Mouse (Mus musculus) heart, embryonic 10.5 days (tissue): ENCODE data around the gene Pde4d. TPM values are rescaled to one million over a fixed set of nuclear protein-coding genes. Genes with fewer than 3 reads are reported as not detected.

Experiments used
- DNase-seq: peaks from one replicate; pipeline ENCODE4 v3.0.0-alpha.2; 2017; ENCODE audit warnings: low spot score
- H3K27ac ChIP-seq: fragments of 300-500 bp; sonication (generic); 2 replicates; pipeline ENCODE4 v1.5.1; 2016; ENCODE audit warnings: mild to moderate bottlenecking
- H3K27me3 ChIP-seq: fragments of 300-500 bp; sonication (generic); 2 replicates; pipeline ENCODE4 v1.6.1; 2016; ENCODE audit warnings: mild to moderate bottlenecking; ENCODE audit not compliant: poor library complexity, insufficient read depth, severe bottlenecking
- H3K36me3 ChIP-seq: fragments of 300-500 bp; sonication (generic); 2 replicates; pipeline ENCODE4 v1.6.1; 2016; ENCODE audit warnings: mild to moderate bottlenecking, moderate library complexity
- H3K4me1 ChIP-seq: fragments of 300-500 bp; sonication (generic); 2 replicates; pipeline ENCODE4 v1.6.1; 2016; ENCODE audit warnings: mild to moderate bottlenecking
- H3K4me3 ChIP-seq: fragments of 300-500 bp; sonication (generic); 2 replicates; pipeline ENCODE4 v1.5.1; 2016; ENCODE audit warnings: mild to moderate bottlenecking, moderate library complexity
- H3K9me3 ChIP-seq: fragments of 300-500 bp; sonication (generic); 2 replicates; pipeline ENCODE4 v1.6.1; 2016; ENCODE audit warnings: mild to moderate bottlenecking, moderate library complexity
- WGBS: fragments of 180-500 bp; shearing (Covaris S2); methylation state at CpG from one replicate; pipeline ENCODE4 v1.1.7; 2016; 5-methylcytosine and 5-hydroxymethylcytosine counted together
- polyA plus RNA-seq: library from polyadenylated mRNA; unstranded; fragments of >200 nt; fragmentation: Nextera tagmentation; extraction: Ambion mirVana; gene quantifications from 2 replicates; pipeline ENCODE4 v1.2.1, GENCODE M21; 2016

Pde4d gene
- polyA plus RNA-seq, 1 experiment from 2014 or later = 24.9 TPM

DNA sequence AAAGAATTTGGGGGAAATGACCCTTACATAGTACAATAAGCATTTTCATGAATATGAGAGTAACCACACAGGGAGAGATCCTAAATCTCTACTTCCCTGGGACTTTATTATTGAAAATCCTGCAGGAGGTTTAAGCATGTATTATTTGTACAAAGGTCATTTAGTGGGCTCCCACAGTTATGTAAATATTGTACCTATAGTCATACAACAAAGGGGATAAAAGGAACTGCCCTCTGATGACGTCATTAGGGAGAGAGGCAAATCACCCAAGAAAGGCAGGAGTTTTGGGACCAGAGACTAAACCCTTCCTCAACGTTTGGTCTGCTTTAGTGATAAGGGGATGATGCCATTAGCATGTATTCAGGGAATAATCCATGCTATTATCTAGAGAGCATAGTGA lies 1390.5 kb downstream of the Pde4d start:
- H3K36me3 ChIP-seq = 0 out of 2 replicates have a peak, but pooled peaks cover 2% of the 10 kb centered on the region
- H3K27ac ChIP-seq = no peak overlapping the region
- WGBS = 31% methylated on average over 2 of the region's 2 CpGs
- no peaks in the 10 kb centered on the region for H3K9me3 ChIP-seq
- no peaks in the 10 kb centered on the region for H3K4me1 ChIP-seq
- H3K27me3 ChIP-seq = no peaks in the 10 kb centered on the region
- H3K4me3 ChIP-seq = no peak overlapping the region
- DNase-seq = no peak

DNA sequence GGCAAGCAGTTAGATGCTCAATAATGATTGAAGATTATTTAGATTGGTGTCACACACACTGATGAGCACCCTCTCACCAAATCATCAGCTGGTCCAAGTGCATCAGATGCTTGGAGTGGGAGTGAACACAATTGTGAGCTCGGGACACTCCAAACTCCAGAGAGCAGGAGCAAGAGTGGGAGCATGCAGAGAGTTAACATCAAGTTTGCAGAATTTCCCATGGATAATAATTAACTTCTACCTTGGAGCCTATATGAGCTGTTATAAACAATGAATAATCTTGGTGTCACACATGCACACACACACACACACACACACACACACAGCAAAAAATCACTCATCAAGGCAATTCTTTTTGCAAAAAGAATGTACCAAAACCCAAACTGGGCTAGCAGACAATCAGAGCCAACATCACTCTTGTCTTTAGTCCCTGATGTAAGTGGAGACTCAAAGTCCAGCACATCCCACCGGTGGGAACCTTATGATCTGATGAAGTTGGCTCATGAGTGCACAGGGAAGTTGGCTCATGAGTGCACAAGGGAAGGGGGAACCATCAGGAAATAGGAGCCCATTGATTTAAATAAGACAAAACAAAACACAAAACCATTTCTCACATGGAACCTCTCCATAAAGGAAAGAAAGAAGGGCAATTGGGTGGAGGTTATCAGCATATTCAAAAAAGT lies 1391.5 kb downstream of the Pde4d start:
- no peak for DNase-seq
- Histone ChIP-seq H3K4me1 (no peaks in the 10 kb centered on the region), H3K9me3 (no peaks in the 10 kb centered on the region), H3K4me3 (no peak overlapping the region), H3K27ac (no peak overlapping the region), H3K27me3 (no peaks in the 10 kb centered on the region), H3K36me3 (0 out of 2 replicates have a peak, but pooled peaks cover 2% of the 10 kb centered on the region)
- 83% methylated on average over 2 of the region's 2 CpGs for WGBS

DNA sequence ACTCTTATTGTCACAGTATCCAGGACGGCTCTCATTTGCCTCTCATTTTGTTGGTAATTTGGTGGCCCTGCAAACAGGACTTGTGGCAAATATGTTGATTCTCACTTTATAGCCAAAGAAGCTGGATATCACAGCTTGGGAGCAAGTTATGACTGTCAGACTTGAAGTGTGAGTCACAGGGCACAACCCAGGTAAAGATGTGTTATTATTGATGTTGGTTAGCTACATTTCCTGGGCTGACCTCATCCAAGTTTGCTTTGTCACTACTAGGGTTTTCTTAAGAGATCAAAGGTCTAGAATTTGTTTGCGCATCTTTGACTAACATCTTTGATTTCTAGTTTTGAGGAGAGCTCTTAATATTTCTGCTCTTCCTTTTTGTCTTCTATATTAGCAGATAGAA lies 1393.2 kb downstream of the Pde4d start:
- 97% methylated on average over 2 of the region's 2 CpGs for WGBS
- H3K4me1 ChIP-seq = no peaks in the 10 kb centered on the region
- DNase-seq = no peak
- H3K9me3 ChIP-seq = no peaks in the 10 kb centered on the region
- H3K27ac ChIP-seq = no peak overlapping the region
- 0 out of 2 replicates have a peak, but pooled peaks cover 2% of the 10 kb centered on the region for H3K36me3 ChIP-seq
- no peak overlapping the region for H3K4me3 ChIP-seq
- no peaks in the 10 kb centered on the region for H3K27me3 ChIP-seq

DNA sequence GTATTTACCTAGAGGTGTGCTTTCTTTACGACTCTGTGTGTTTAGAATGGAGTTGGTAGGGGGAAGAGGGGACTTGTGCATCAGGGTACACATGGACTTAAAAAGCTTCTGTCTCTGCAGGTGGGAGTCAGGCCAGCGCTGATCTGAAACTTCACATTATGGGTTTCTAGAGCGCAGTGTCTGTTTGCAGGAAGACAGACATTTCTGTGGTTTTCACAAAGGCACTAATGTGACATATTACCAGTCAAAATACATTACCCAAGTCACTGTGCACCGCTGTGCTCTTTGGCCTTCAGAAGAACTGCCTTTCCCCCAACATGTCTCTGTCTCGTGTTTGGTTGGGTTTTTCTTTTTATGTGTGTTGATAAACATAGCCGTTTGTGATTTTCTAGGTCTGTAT lies 1395.1 kb downstream of the Pde4d start:
- DNase-seq = no peak
- Histone ChIP-seq H3K4me1 (no peaks in the 10 kb centered on the region), H3K36me3 (0 out of 2 replicates have a peak, but pooled peaks cover 2% of the 10 kb centered on the region), H3K9me3 (no peaks in the 10 kb centered on the region), H3K27me3 (no peaks in the 10 kb centered on the region), H3K4me3 (no peak overlapping the region), H3K27ac (no peak overlapping the region)
- 85% methylated on average over 6 of the region's 6 CpGs for WGBS

DNA sequence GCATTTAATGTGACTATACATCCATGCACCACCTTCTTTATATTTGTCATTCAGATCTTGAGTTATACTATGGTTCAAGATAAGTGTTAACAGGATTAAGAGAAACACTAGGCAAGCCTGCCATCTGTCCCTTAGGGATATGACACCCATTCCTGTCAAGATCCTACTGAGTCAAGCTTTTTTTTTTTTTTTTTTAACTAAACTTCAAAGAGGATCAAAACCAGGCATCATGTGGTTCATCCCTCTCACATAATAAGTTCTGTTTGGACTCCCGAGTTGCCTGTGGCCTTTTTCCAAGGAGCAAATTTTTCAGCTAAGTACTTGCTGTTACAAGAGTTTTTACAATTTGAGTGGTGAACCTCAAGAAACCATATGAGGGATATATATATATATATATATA lies 1414.1 kb downstream of the Pde4d start:
- Histone ChIP-seq H3K27me3 (no peaks in the 10 kb centered on the region), H3K4me3 (no peak overlapping the region), H3K27ac (no peak overlapping the region), H3K9me3 (no peaks in the 10 kb centered on the region), H3K36me3 (peaks cover 9% of the 10 kb centered on the region; the same call in 1 of the 2 replicates), H3K4me1 (no peaks in the 10 kb centered on the region)
- no peak for DNase-seq
- 59% methylated on average over 1 of the region's 1 CpGs for WGBS

DNA sequence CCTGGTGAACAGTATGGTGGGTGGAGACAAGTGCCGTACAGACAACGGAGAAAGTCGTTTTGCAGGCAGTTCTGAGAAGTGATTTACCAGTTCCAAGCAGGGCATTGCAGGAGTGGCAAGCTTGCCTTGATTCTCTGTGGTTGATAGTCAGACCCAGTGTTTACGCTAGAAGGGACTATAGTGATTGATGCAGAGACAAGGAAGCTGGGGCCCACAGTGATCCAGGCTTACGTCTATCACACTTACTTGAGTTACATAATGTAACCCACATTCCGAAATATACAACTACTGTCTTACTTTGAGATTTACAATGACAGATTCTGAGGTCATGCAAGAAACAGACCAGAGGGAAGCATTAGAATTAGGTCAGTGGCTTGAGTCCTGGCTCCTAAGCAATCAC lies 1414.6 kb downstream of the Pde4d start:
- Histone ChIP-seq H3K27ac (no peak overlapping the region), H3K27me3 (no peaks in the 10 kb centered on the region), H3K9me3 (no peaks in the 10 kb centered on the region), H3K4me1 (no peaks in the 10 kb centered on the region), H3K36me3 (peaks cover 4% of the 10 kb centered on the region; the same call in 1 of the 2 replicates), H3K4me3 (no peak overlapping the region)
- WGBS = 84% methylated on average over 6 of the region's 6 CpGs
- no peak for DNase-seq

DNA sequence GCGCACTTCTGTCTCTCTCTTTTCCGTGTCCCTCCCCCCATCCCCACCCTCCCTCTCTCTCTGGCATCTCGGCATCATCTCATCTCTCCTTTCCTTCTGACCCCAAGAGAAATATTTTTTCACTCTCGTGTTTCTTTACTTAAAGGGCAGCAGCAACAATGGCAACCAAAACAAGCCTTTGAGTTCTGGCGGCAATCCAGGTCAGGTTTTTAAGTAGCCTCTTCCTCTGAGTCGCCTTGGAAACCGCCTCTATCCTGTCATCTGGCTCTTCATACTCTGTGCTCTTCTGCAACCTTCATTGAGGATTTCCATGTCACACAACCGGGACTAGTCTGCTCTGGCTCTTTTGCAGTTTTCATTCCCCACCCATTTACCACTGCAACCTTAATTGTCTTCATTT lies 1430.6 kb downstream of the Pde4d start:
- Histone ChIP-seq H3K36me3 (no peaks in the 10 kb centered on the region), H3K27me3 (no peaks in the 10 kb centered on the region), H3K4me1 (no peaks in the 10 kb centered on the region), H3K9me3 (no peaks in the 10 kb centered on the region), H3K4me3 (no peak overlapping the region), H3K27ac (no peak overlapping the region)
- 69% methylated on average over 8 of the region's 8 CpGs for WGBS
- DNase-seq = no peak

DNA sequence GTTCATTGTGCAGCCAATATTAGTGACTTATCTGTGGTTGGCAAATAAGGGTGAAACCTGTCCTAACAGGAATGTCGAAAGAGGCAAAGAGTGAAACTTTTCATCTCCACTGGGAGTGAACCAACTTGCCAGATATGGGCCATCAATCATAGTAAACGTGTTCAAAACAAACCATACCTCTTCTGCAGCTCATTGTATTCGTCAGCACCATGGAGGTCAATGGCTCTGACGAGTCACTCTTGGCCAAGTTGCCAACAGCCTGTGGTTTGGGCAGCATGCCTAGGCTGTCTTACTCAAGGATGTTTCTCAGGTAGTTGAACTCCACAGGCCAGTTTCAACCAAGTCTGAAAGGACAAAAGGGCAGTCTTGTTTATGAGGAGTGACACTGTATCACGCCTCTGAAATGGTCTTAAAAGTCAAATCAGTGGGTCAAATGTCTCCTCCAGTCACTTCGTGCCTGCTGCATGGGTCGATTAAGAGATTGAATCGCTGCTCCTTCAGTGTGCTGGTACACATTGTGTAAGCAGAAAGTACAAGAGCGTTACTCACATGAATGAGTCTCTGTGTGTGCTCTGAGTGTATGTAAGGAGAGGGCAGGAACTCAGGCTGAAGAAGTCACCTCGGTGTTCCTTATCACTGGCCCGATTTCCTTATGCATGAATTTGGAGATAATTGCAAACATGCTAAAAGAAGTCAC lies 1431.6 kb downstream of the Pde4d start:
- WGBS = 87% methylated on average over 11 of the region's 11 CpGs
- Histone ChIP-seq H3K4me3 (no peak overlapping the region), H3K9me3 (no peaks in the 10 kb centered on the region), H3K27ac (no peak overlapping the region), H3K4me1 (no peaks in the 10 kb centered on the region), H3K36me3 (no peaks in the 10 kb centered on the region), H3K27me3 (no peaks in the 10 kb centered on the region)
- no peak for DNase-seq

DNA sequence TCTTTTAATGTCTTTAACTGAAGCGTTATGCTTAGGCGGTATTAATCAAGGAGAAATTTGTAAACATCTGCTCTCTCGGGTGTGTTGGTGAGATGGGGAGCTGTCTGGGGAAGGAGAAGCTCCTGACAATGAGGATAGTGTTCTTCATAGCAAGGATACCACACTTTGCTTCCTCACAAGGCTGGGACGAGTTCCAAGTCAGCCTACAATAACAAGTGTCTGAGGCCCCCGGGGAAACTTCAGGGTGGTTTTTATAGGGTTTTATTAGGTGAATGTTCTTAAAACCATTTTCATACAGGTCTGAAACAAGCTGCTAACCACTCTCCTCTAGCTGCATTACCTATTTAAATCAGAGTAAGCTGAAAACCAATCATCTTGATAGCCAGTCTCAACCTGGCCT lies 1433.9 kb downstream of the Pde4d start:
- Histone ChIP-seq H3K27ac (no peak overlapping the region), H3K36me3 (no peaks in the 10 kb centered on the region), H3K27me3 (no peaks in the 10 kb centered on the region), H3K4me1 (peaks cover 3% of the 10 kb centered on the region; the same call in 1 of the 2 replicates), H3K4me3 (no peak overlapping the region), H3K9me3 (no peaks in the 10 kb centered on the region)
- WGBS = 81% methylated on average over 5 of the region's 5 CpGs
- DNase-seq = no peak

DNA sequence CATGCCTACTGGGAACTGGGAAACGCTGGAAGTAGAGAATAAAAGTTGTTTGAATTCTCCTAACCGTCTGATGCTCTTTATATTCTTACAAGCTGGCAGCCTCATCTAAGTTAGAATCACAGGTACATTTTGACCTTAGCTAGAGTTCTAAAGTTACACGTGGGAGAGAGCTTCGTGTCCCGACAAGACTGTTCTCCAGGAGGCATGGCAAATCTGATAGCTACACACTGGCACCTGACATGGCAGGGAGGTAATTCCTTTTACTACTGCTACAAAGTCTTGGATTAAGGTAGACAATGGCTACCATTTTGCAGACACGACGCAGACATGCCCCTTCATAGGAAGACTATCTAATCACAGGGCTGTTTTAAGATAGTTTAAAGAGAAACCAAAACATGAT lies 1435.1 kb downstream of the Pde4d start:
- H3K4me1 ChIP-seq = peaks cover 3% of the 10 kb centered on the region; the same call in 1 of the 2 replicates
- WGBS = 87% methylated on average over 7 of the region's 7 CpGs
- no peak overlapping the region for H3K4me3 ChIP-seq
- H3K9me3 ChIP-seq = no peaks in the 10 kb centered on the region
- H3K36me3 ChIP-seq = no peaks in the 10 kb centered on the region
- H3K27me3 ChIP-seq = no peaks in the 10 kb centered on the region
- H3K27ac ChIP-seq = no peak overlapping the region
- DNase-seq = no peak

DNA sequence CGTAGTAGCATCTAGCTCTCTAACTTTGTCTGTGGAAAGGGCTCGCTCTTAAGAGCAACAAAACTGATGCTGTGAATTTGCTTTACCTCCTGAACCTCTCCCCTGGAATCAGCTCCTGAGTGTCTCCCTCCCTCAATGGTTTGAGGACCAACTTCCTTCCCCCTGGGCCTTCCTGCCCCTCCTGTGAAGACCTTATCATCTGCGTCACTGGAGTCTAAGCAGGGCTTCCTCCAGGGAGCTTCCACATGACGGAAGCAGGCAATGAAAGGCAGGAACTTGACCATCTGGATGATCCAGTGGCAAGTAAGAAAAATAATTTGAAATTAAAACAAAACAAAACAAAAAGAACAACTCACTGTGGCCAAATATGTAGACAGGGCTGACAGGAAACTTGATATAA lies 1438.5 kb downstream of the Pde4d start:
- no peak overlapping the region for H3K27ac ChIP-seq

DNA sequence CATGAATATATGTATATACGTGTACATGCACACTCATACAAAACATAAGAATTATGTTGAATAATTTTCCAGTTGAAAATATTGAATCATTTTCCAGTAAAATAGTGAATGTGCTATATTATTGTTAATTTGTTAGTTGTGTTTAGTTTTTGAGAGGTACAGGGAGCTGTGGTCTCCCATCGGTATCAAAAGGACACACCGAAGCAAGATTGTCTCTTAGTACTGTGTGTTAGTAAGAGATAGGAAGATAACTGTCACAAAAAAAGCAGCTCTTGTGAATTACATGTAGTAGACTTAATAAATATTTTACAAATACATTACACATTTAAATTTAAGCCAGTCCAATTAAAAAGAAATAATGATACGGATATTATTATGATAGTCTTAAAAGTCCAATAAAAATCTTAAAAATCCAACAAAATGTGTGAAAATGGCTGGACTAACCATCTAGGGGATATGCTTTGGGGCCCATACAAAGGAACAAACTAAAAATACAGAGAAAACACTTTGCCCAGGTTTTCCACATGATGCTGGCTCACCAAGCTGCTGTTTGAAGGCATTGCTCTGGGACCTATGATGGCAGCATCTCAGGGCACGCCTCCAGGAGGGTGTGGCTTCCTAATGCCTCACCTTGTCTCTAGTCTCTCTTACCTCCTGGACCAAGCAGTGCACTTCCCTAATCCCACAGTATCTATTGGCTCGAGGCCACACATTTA lies 1441.6 kb downstream of the Pde4d start:
- Histone ChIP-seq H3K4me1 (peaks cover 3% of the 10 kb centered on the region; the same call in 1 of the 2 replicates), H3K4me3 (no peak overlapping the region), H3K27ac (no peak overlapping the region), H3K36me3 (no peaks in the 10 kb centered on the region), H3K27me3 (no peaks in the 10 kb centered on the region), H3K9me3 (no peaks in the 10 kb centered on the region)
- no peak for DNase-seq
- WGBS = 75% methylated on average over 6 of the region's 6 CpGs

More for the DNA sequence above, 1438.5 kb downstream of the Pde4d start:
- Histone ChIP-seq H3K36me3 (no peaks in the 10 kb centered on the region), H3K9me3 (no peaks in the 10 kb centered on the region), H3K4me3 (no peak overlapping the region), H3K27me3 (no peaks in the 10 kb centered on the region), H3K4me1 (peaks cover 3% of the 10 kb centered on the region; the same call in 1 of the 2 replicates)
- DNase-seq = no peak
- WGBS = 68% methylated on average over 4 of the region's 4 CpGs

DNA sequence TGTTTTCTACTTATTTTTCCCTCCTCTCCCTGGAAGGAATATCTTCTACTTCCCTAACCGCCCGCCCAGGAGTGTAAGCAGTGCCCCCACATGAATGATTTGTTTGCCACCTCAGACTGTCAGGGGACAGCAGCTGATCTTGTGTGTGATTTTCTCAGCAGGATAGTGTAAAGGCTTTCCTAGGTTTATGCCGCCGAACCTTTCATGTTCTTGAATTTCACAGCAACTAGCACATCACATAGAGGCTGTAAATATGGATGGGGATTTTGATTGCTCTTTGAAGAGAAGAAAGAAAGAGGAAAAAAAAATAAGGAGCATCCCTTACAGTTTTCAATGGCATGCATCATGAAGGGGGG lies 1442.1 kb downstream of the Pde4d start:
- Histone ChIP-seq H3K9me3 (no peaks in the 10 kb centered on the region), H3K36me3 (no peaks in the 10 kb centered on the region), H3K4me3 (no peak overlapping the region), H3K27ac (no peak overlapping the region), H3K4me1 (peaks cover 3% of the 10 kb centered on the region; the same call in 1 of the 2 replicates), H3K27me3 (no peaks in the 10 kb centered on the region)
- 67% methylated on average over 4 of the region's 4 CpGs for WGBS
- no peak for DNase-seq
